Mouse (Mus musculus) liver, embryonic 14.5 days (tissue): Measurements from ENCODE around the gene Rec8. TPM values are rescaled to one million over a fixed set of nuclear protein-coding genes. Genes with fewer than 3 reads are reported as not detected.

Experiments used
- ATAC-seq: fragments of 200-750 bp; cut with Nextera tagmentation; 2 replicates; pipeline ENCODE4 v1.8.0; 2017; ENCODE audit warnings: moderate number of reproducible peaks, mild to moderate bottlenecking, moderate library complexity; ENCODE audit not compliant: insufficient read depth
- DNase-seq, 3 experiments: peaks; one replicate each; pipeline ENCODE4 v3.0.0-alpha.2; 2012 to 2013; ENCODE audit warnings: low read depth in 3 of 3, low spot score in 3 of 3
- H3K27ac ChIP-seq: fragments of 300-500 bp; sonication (generic); 2 replicates; pipeline ENCODE4 v1.5.1; 2014; ENCODE audit warnings: moderate library complexity, mild to moderate bottlenecking, control low read depth, inconsistent platforms
- H3K27me3 ChIP-seq: fragments of 300-500 bp; sonication (generic); 2 replicates; pipeline ENCODE4 v1.6.1; 2014; ENCODE audit warnings: mild to moderate bottlenecking, low read length, moderate library complexity; ENCODE audit not compliant: control insufficient read depth, insufficient read depth
- H3K36me3 ChIP-seq: fragments of 300-500 bp; sonication (generic); replicated peaks from 2 replicates; pipeline ENCODE4 v1.6.1; 2014; ENCODE audit warnings: low read depth; ENCODE audit not compliant: control insufficient read depth, insufficient read depth
- H3K4me1 ChIP-seq, 2 experiments: fragments of 200-500 bp in 1 of 2; fragments of 300-500 bp in 1 of 2; sonication (generic) in 1 of 2; replicated peaks; 2 replicates each; pipeline ENCODE4 v1.6.1; 2012 to 2014; ENCODE audit warnings: antibody characterized with exemption in 1 of 2, inconsistent platforms in 1 of 2, low read length in 1 of 2; ENCODE audit not compliant: control insufficient read depth in 2 of 2, insufficient read depth in 2 of 2
- H3K4me2 ChIP-seq: fragments of 300-500 bp; sonication (generic); 2 replicates; pipeline ENCODE4 v1.6.1; 2014; ENCODE audit warnings: low read depth, mild to moderate bottlenecking, control low read depth, moderate library complexity
- H3K4me3 ChIP-seq, 2 experiments: fragments of 200-500 bp in 1 of 2; fragments of 300-500 bp in 1 of 2; sonication (generic) in 1 of 2; 2 replicates each; pipeline ENCODE4 v1.5.1; 2012 to 2014; ENCODE audit warnings: low read depth in 2 of 2, low read length in 2 of 2, mild to moderate bottlenecking in 2 of 2, control low read depth in 1 of 2, inconsistent platforms in 1 of 2, moderate library complexity in 1 of 2; ENCODE audit not compliant: insufficient read depth in 1 of 2
- H3K9ac ChIP-seq: fragments of 300-500 bp; sonication (generic); replicated peaks from 2 replicates; pipeline ENCODE4 v1.6.1; 2014; ENCODE audit warnings: mild to moderate bottlenecking, control low read depth, moderate library complexity
- H3K9me3 ChIP-seq: fragments of 300-500 bp; sonication (generic); 2 replicates; pipeline ENCODE4 v1.6.1; 2016; ENCODE audit warnings: low read length, mixed read lengths; ENCODE audit not compliant: control insufficient read depth
- CTCF ChIP-seq: IDR thresholded peaks from 2 replicates; pipeline ENCODE4 v1.5.1; 2016; ENCODE audit warnings: antibody characterized with exemption, low read depth, control low read depth
- EP300 ChIP-seq: IDR thresholded peaks from 2 replicates; pipeline ENCODE4 v1.6.1; 2016; ENCODE audit warnings: antibody characterized with exemption, low read depth
- WGBS: fragments of 180-500 bp; shearing (Covaris S2); extraction: QIAGEN DNeasy Blood & Tissue Kit; methylation state at CpG from one replicate; pipeline ENCODE4 v1.1.7; 2014; ENCODE audit not compliant: insufficient replicate concordance; 5-methylcytosine and 5-hydroxymethylcytosine counted together
- polyA plus RNA-seq, 2 experiments: library from polyadenylated mRNA; depleted of rRNA in 1 of 2; stranded (reverse) in 1 of 2; unstranded in 1 of 2; fragments of >200 nt; fragmentation: Nextera tagmentation in 1 of 2; extraction: Ambion mirVana in 1 of 2; gene quantifications; 2 replicates each; pipeline versions ENCODE4 v1.2.1 to v1.2.3; 2012 to 2014

Rec8 gene
- polyA plus RNA-seq, 2 experiments, result 1.0 to 1.9 TPM

- DNase-seq, result no peak
- no peak overlapping the region for H3K27ac ChIP-seq
- H3K27me3 ChIP-seq, result no peaks in the 10 kb centered on the region
- H3K4me3 ChIP-seq, result no peak overlapping the region
- 69% methylated on average over 16 of the region's 16 CpGs for WGBS
- no peaks in the 10 kb centered on the region for H3K9me3 ChIP-seq
- no peak overlapping the region for H3K9ac ChIP-seq
- no peak overlapping the region for H3K4me2 ChIP-seq
- peaks cover 3 to 11% of the 10 kb centered on the region in 2 experiments; a peak in 3 of 4 replicates for H3K4me1 ChIP-seq
- no peak for ATAC-seq
- TF ChIP-seq EP300, result no peak
- TF ChIP-seq CTCF, result no peak
- H3K36me3 ChIP-seq, result no peaks in the 10 kb centered on the region; the same call in none of the 2 replicates
Observed at GRCm38 (mm10) chr14:55576376-55576775, 41.5 kb upstream of the Rec8 start.

DNA sequence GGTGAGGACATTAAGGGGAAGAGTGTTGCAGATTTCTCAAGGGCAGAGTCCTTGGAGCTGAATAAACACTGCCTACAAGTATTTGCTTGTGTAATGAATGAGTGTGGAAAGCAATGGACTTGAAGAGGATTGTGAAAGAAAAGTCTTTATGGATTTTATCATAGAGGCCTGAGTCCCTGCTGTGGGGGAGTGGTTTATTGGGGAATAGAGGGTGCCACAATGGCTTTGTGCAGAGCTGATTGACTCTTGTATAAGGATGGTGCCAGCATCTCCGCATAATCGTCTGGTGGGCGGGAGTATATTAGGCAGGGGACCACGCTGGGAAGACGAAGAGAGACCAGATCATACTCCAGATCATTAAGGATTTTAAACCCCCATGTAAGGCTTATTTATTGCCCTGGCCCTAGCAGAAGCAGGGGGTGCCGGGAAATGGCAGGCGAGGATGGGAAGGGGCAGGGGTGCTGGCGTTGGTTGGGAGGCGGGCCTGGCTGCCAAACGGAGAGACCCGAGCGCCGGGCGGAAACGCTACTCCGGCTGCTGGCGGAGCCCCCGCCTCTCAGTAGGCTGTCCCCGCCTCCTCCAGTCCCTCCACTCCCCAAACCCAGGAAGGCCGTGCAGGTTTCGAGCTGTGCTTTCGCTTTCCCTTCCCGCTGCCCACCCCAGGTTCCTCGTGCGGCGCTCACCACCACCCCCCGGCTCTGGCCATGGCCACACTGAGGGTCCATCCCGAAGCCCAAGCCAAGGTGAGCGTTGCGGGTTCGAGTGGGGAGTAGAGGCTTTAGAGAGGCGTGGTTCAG, 39.8 kb upstream of the Rec8 start, which contains the start of gene Psme1:
Gene Psme1, plus strand, starts transcription at position 253 of the 797 bp plus-strand sequence.
- peak; percentile 77 for ATAC-seq
- WGBS, result 2% methylated on average over 31 of the region's 32 CpGs
- no peak for TF ChIP-seq EP300
- no peak for TF ChIP-seq CTCF

GRCm38 (mm10) chr14:55578668-55579269, 39.1 kb upstream of the Rec8 start:
- peak overlapping the region; percentile 1 for H3K27ac ChIP-seq
- no peaks in the 10 kb centered on the region for H3K9me3 ChIP-seq
- DNase-seq, result no peak
- peak overlapping the region; percentile 92 for H3K9ac ChIP-seq
- peak overlapping the region; percentile 70 for H3K4me2 ChIP-seq
- peak overlapping the region; percentile 78 to 80 for H3K4me3 ChIP-seq
- H3K36me3 ChIP-seq, result peaks cover 3% of the 10 kb centered on the region
- TF ChIP-seq CTCF (no peak; the same call in 1 of the 2 replicates), EP300 (no peak)
- 12% methylated on average over 6 of the region's 6 CpGs for WGBS
- peak; percentile 47 for ATAC-seq
- no peaks in the 10 kb centered on the region for H3K27me3 ChIP-seq
- H3K4me1 ChIP-seq, result peaks cover 8 to 17% of the 10 kb centered on the region in 2 experiments

More for the DNA sequence above, 39.8 kb upstream of the Rec8 start, which contains the start of gene Psme1:
- Histone ChIP-seq H3K4me2 (peak within 1 kb of the TSS; percentile 70), H3K4me3 (peak within 1 kb of the TSS; percentile 78 to 80), H3K9me3 (no peaks in the 10 kb centered on the region), H3K36me3 (peaks cover 3% of the 10 kb centered on the region), H3K27me3 (no peaks in the 10 kb centered on the region), H3K4me1 (peaks cover 3 to 13% of the 10 kb centered on the region in 2 experiments; a peak in 3 of 4 replicates), H3K27ac (peak within 1 kb of the TSS; percentile 1), H3K9ac (peak within 1 kb of the TSS; percentile 92)
- no peak for DNase-seq

DNA sequence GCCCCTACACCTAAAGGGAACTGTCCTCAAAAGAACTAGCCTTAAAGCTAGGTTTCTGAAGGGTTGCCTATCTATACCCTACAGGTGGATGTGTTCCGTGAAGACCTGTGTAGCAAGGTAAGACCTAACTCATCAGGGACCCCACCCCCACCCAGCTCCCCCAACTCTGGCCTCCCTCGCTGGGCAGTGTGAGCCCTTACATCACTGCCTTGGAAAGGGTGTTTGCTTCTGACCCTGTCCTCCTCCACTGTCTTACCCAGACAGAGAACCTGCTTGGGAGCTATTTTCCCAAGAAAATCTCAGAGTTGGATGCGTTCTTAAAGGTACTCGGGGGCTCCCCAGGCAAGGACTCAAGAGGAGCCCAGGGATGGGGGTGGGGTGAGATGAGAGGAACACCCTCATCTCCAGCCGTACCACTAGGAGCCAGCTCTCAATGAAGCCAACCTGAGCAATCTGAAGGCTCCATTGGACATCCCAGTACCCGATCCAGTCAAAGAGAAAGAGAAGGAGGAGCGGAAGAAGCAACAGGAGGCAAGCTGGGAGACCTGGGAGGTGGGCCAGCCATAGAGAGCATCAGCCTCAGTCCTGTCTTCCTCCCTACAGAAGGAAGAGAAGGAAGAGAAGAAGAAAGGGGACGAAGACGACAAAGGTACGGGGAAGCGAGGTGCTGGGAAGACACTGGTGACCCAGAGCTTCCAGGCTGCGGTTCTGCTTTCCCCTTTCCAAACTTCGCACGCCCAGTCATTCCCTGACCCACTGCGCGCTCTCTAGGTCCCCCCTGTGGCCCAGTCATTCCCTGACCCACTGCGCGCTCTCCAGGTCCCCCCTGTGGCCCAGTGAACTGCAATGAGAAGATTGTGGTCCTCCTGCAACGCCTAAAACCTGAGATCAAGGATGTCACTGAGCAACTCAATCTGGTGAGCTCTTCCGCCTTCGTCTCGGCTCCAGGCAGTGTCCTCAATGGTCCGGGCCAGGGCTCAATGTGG, 38.0 kb upstream of the Rec8 start:
- DNase-seq (no peak), ATAC-seq (no peak)
- peaks cover 14 to 23% of the 10 kb centered on the region in 2 experiments for H3K4me1 ChIP-seq
- peaks cover 3% of the 10 kb centered on the region for H3K36me3 ChIP-seq
- H3K4me2 ChIP-seq, result peak overlapping the region; percentile 70; the same call in 1 of the 2 replicates
- TF ChIP-seq CTCF (peak; percentile 28; the same call in 1 of the 2 replicates), EP300 (no peak)
- H3K4me3 ChIP-seq, result no peak overlapping the region
- no peaks in the 10 kb centered on the region for H3K9me3 ChIP-seq
- H3K9ac ChIP-seq, result no peak overlapping the region
- WGBS, result 83% methylated on average over 23 of the region's 23 CpGs
- H3K27me3 ChIP-seq, result no peaks in the 10 kb centered on the region
- no peak overlapping the region for H3K27ac ChIP-seq
